Mouse (Mus musculus): Measurements from ENCODE around the gene Jazf1. TPM values are rescaled to one million over a fixed set of nuclear protein-coding genes. Genes with fewer than 3 reads are reported as not detected.

The Jazf1 gene
- polyA plus RNA-seq, 2 experiments: 0.71 to 1.2 TPM

DNA sequence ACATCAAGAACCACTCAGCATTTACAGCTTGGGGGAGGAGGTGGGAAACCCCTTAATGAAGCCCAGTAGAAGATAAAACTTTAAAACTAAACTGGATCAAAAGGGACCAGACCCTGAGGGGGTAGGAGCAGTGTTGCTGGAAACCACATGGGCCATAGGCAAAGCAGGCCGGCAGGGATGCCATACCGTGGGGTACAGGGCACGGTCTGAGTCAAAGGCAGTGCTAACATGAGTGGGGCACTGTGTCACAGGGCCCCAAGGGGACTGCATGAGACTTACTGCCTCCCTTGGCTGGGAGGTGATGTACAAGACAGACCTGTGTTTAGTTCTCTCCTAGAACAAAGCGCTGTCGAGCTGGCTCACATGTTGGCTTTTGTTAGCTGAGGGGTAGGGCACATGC is 288.9 kb downstream of the Jazf1 start:
- H3K27ac ChIP-seq: no peak overlapping the region
- H3K36me3 ChIP-seq (replicated peaks; ENCODE audit: control insufficient read depth, insufficient read depth, low read depth): no peaks in the 10 kb centered on the region
- H3K4me3 ChIP-seq (ENCODE audit: insufficient read depth in 1 of 2, low read depth in 2 of 2, low read length in 2 of 2): no peak overlapping the region
- no peak for TF ChIP-seq EP300 (IDR thresholded peaks at IDR 0.05; ENCODE audit: low read depth)
- TF ChIP-seq CTCF (IDR thresholded peaks at IDR 0.05; ENCODE audit: low read depth): no peak
- H3K4me2 ChIP-seq (ENCODE audit: low read depth): no peak overlapping the region
- H3K9me3 ChIP-seq (ENCODE audit: control insufficient read depth, low read length): no peaks in the 10 kb centered on the region
- H3K4me1 ChIP-seq (replicated peaks; ENCODE audit: control insufficient read depth in 2 of 2, insufficient read depth in 2 of 2, low read length in 1 of 2): no peaks in the 10 kb centered on the region
- no peaks in the 10 kb centered on the region for H3K27me3 ChIP-seq (ENCODE audit: control insufficient read depth, insufficient read depth, low read length)
- ATAC-seq (ENCODE audit: insufficient read depth): no peak
- H3K9ac ChIP-seq (replicated peaks): no peak overlapping the region
- 77% methylated on average over 5 of the region's 5 CpGs for WGBS (ENCODE audit: insufficient replicate concordance)
- no peak for DNase-seq (ENCODE audit: low read depth in 3 of 3, low spot score in 3 of 3)

DNA sequence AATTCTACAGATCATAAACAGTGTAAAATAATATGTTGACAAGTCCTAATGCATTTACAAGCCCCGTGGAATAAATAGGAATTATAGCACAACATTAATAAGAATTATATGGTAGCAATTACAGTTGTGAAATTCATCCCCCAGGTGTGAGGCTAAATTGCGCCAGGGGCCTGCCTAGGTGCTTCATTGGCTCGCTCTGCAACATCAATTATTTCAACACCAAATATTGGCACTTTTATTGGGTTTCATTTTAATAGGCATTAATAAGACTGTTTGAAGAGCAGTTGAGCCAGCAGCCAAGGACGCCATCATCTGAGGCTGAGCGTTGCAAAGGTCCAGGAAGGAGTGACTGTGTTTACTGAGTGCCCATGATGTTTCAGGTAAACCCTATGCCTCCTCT is 289.9 kb downstream of the Jazf1 start:
- Histone ChIP-seq H3K4me1 (replicated peaks; ENCODE audit: control insufficient read depth in 2 of 2, insufficient read depth in 2 of 2, low read length in 1 of 2) (no peaks in the 10 kb centered on the region), H3K9ac (replicated peaks) (no peak overlapping the region), H3K4me3 (ENCODE audit: insufficient read depth in 1 of 2, low read depth in 2 of 2, low read length in 2 of 2) (no peak overlapping the region), H3K9me3 (ENCODE audit: control insufficient read depth, low read length) (no peaks in the 10 kb centered on the region), H3K36me3 (replicated peaks; ENCODE audit: control insufficient read depth, insufficient read depth, low read depth) (no peaks in the 10 kb centered on the region), H3K4me2 (ENCODE audit: low read depth) (no peak overlapping the region), H3K27me3 (ENCODE audit: control insufficient read depth, insufficient read depth, low read length) (no peaks in the 10 kb centered on the region), H3K27ac (no peak overlapping the region)
- no peak for TF ChIP-seq CTCF (IDR thresholded peaks at IDR 0.05; ENCODE audit: low read depth)
- TF ChIP-seq EP300 (IDR thresholded peaks at IDR 0.05; ENCODE audit: low read depth): no peak
- WGBS (ENCODE audit: insufficient replicate concordance): 64% methylated on average over 5 of the region's 5 CpGs
- DNase-seq (ENCODE audit: low read depth in 3 of 3, low spot score in 3 of 3): no peak
- ATAC-seq (ENCODE audit: insufficient read depth): no peak

DNA sequence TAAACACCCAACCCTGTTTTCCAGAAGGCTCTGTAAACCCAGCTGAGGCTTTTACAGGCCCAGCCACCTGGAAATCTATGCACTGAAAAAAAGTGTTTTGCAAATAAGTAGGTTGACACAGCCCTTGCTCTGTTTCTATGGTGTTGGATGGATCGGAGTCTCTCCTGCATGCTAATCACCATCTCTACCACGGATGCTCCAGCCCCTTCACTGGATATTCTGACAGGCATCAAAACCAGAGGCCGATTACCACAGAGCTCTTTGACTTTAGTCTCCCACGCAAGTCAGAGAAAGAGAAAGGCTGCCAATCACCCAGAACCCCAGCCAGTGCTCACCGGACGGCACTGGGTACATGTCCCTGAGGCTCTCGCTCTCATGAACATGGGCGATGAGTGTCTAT is 291.4 kb downstream of the Jazf1 start:
- Histone ChIP-seq H3K9ac (replicated peaks) (no peak overlapping the region), H3K27me3 (ENCODE audit: control insufficient read depth, insufficient read depth, low read length) (no peaks in the 10 kb centered on the region), H3K27ac (no peak overlapping the region), H3K9me3 (ENCODE audit: control insufficient read depth, low read length) (no peaks in the 10 kb centered on the region), H3K4me2 (ENCODE audit: low read depth) (no peak overlapping the region), H3K36me3 (replicated peaks; ENCODE audit: control insufficient read depth, insufficient read depth, low read depth) (no peaks in the 10 kb centered on the region), H3K4me1 (replicated peaks; ENCODE audit: control insufficient read depth in 2 of 2, insufficient read depth in 2 of 2, low read length in 1 of 2) (no peaks in the 10 kb centered on the region), H3K4me3 (ENCODE audit: insufficient read depth in 1 of 2, low read depth in 2 of 2, low read length in 2 of 2) (no peak overlapping the region)
- DNase-seq (ENCODE audit: low read depth in 3 of 3, low spot score in 3 of 3) (no peak), ATAC-seq (ENCODE audit: insufficient read depth) (no peak)
- TF ChIP-seq CTCF (IDR thresholded peaks at IDR 0.05; ENCODE audit: low read depth) (no peak), EP300 (IDR thresholded peaks at IDR 0.05; ENCODE audit: low read depth) (no peak)
- 79% methylated on average over 8 of the region's 8 CpGs for WGBS (ENCODE audit: insufficient replicate concordance)

DNA sequence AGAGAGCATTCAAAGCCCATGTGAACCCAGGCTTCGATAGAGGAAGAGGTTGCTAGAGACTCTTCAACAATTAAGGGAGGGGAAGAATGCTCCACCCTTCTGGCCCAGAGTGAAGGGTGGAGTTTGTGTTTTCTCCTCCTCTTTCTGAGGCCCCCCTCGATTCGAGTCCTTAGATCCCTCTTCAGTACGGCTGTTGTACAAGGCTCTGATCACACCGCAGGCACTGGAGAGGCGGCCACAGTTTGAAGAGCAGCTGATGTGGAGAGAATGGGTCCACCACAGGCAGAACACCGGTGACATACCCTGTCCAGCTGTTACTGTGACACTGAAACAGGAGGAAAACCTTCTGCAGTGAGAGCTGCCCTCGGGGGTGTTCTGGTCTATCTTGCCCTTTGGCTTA is 292.5 kb downstream of the Jazf1 start:
- no peak overlapping the region for H3K4me2 ChIP-seq (ENCODE audit: low read depth)
- H3K4me1 ChIP-seq (replicated peaks; ENCODE audit: control insufficient read depth in 2 of 2, insufficient read depth in 2 of 2, low read length in 1 of 2): no peaks in the 10 kb centered on the region
- WGBS (ENCODE audit: insufficient replicate concordance): 54% methylated on average over 8 of the region's 8 CpGs
- H3K9ac ChIP-seq (replicated peaks): no peak overlapping the region
- no peaks in the 10 kb centered on the region for H3K9me3 ChIP-seq (ENCODE audit: control insufficient read depth, low read length)
- TF ChIP-seq CTCF (IDR thresholded peaks at IDR 0.05; ENCODE audit: low read depth) (no peak), EP300 (IDR thresholded peaks at IDR 0.05; ENCODE audit: low read depth) (no peak)
- no peak for DNase-seq (ENCODE audit: low read depth in 3 of 3, low spot score in 3 of 3)
- no peaks in the 10 kb centered on the region for H3K27me3 ChIP-seq (ENCODE audit: control insufficient read depth, insufficient read depth, low read length)
- H3K4me3 ChIP-seq (ENCODE audit: insufficient read depth in 1 of 2, low read depth in 2 of 2, low read length in 2 of 2): no peak overlapping the region
- no peaks in the 10 kb centered on the region; the same call in 1 of the 2 replicates for H3K36me3 ChIP-seq (replicated peaks; ENCODE audit: control insufficient read depth, insufficient read depth, low read depth)
- no peak for ATAC-seq (ENCODE audit: insufficient read depth)
- H3K27ac ChIP-seq: no peak overlapping the region

DNA sequence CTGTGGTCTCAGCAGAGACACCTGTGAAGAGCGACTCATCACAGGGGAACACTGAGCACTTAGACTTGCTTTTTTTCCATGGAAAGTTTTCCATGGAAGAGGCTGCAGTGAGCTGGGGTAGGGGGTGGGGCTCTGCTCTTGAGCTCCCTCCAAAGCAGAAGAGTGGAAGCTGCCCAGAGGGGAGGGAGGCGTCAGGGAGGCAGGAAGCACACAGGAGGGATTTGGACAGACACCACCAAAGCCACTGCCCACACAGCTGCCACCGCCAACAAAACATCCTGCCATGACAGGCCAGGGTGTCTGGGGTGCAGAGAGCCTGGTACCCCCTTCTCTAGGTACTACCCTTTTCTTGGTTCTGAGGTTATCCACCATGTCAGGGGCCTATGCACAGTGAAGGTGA is 293.1 kb downstream of the Jazf1 start:
- ATAC-seq (ENCODE audit: insufficient read depth) (no peak), DNase-seq (ENCODE audit: low read depth in 3 of 3, low spot score in 3 of 3) (no peak)
- Histone ChIP-seq H3K9me3 (ENCODE audit: control insufficient read depth, low read length) (no peaks in the 10 kb centered on the region), H3K27ac (no peak overlapping the region), H3K4me2 (ENCODE audit: low read depth) (no peak overlapping the region), H3K27me3 (ENCODE audit: control insufficient read depth, insufficient read depth, low read length) (no peaks in the 10 kb centered on the region), H3K36me3 (replicated peaks; ENCODE audit: control insufficient read depth, insufficient read depth, low read depth) (no peaks in the 10 kb centered on the region; the same call in 1 of the 2 replicates), H3K9ac (replicated peaks) (no peak overlapping the region), H3K4me3 (ENCODE audit: insufficient read depth in 1 of 2, low read depth in 2 of 2, low read length in 2 of 2) (no peak overlapping the region), H3K4me1 (replicated peaks; ENCODE audit: control insufficient read depth in 2 of 2, insufficient read depth in 2 of 2, low read length in 1 of 2) (no peaks in the 10 kb centered on the region)
- WGBS (ENCODE audit: insufficient replicate concordance): 52% methylated on average over 3 of the region's 3 CpGs
- TF ChIP-seq CTCF (IDR thresholded peaks at IDR 0.05; ENCODE audit: low read depth): no peak

All from liver, embryonic 14.5 days (tissue).